Mouse (Mus musculus) erythroblast, embryonic 14.5 days (primary cell): ENCODE measurements around the gene Anapc13.

Experiments
- GATA1 ChIP-seq: IDR thresholded peaks from 2 replicates; pipeline ENCODE4 v1.6.1; 2012; ENCODE audit warnings: low read length, inconsistent platforms, mixed read lengths
- TAL1 ChIP-seq: IDR thresholded peaks from 3 replicates; pipeline ENCODE4 v1.6.1; 2012; ENCODE audit warnings: low read length, inconsistent platforms, mixed read lengths

DNA sequence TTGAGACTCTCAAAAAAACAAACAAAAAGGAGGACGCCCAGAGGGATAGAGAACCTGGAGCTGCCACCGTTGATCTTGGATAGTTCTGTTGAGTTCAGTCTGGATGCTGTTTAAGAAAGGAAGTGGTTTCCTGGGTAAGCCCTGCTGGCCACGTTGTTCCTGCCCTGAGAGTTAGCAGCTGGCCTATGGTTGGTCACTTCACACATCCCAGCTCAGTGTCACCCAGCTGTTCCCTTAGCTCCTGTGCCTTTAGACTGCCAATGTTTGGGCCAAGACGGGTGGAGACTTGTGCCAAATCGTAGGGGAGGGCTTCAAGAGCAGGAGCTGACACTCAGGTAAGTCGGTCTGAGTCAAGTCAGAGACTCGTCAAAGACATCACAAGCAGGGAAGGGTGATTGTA lies 3.0 kb downstream of the Anapc13 start:
- TF ChIP-seq GATA1 (no peak), TAL1 (no peak)
